Mouse (Mus musculus) intestine, embryonic 16.5 days (tissue): ENCODE measurements around the gene Specc1. TPM values are rescaled to one million over a fixed set of nuclear protein-coding genes. Genes with fewer than 3 reads are reported as not detected.
A peak's percentile ranks its signal among the peaks of the same experiment; 100 is the strongest.

Experiments
- ATAC-seq: fragments of 200-750 bp; cut with Nextera tagmentation; 2 replicates; pipeline ENCODE4 v1.8.0; 2017; ENCODE audit warnings: moderate TSS enrichment, moderate library complexity
- H3K27ac ChIP-seq: fragments of 300-500 bp; sonication (generic); 2 replicates; pipeline ENCODE4 v1.5.1; 2014; ENCODE audit warnings: mild to moderate bottlenecking, low read length
- H3K27me3 ChIP-seq: fragments of 300-500 bp; sonication (generic); replicated peaks from 2 replicates; pipeline ENCODE4 v1.6.1; 2014; ENCODE audit warnings: low read length, control low read depth, mixed read lengths; ENCODE audit not compliant: control insufficient read depth, insufficient read depth
- H3K36me3 ChIP-seq: fragments of 300-500 bp; sonication (generic); 2 replicates; pipeline ENCODE4 v1.6.1; 2014; ENCODE audit warnings: low read length, control low read depth; ENCODE audit not compliant: control insufficient read depth, insufficient read depth
- H3K4me1 ChIP-seq: fragments of 300-500 bp; sonication (generic); 2 replicates; pipeline ENCODE4 v1.6.1; 2014; ENCODE audit warnings: low read length, control low read depth, mixed read lengths; ENCODE audit not compliant: control insufficient read depth, insufficient read depth
- H3K4me2 ChIP-seq: fragments of 300-500 bp; sonication (generic); 2 replicates; pipeline ENCODE4 v1.6.1; 2014; ENCODE audit warnings: low read depth, low read length, control low read depth
- H3K4me3 ChIP-seq: fragments of 300-500 bp; sonication (generic); 2 replicates; pipeline ENCODE4 v1.5.1; 2014; ENCODE audit warnings: mild to moderate bottlenecking, low read length
- H3K9ac ChIP-seq: fragments of 300-500 bp; sonication (generic); 2 replicates; pipeline ENCODE4 v1.6.1; 2014; ENCODE audit warnings: low read depth, low read length
- H3K9me3 ChIP-seq: fragments of 300-500 bp; sonication (generic); 2 replicates; pipeline ENCODE4 v1.6.1; 2016; ENCODE audit warnings: low read length, control low read depth; ENCODE audit not compliant: control insufficient read depth
- WGBS: fragments of 180-500 bp; shearing (Covaris S2); extraction: QIAGEN DNeasy Blood & Tissue Kit; methylation state at CpG from one replicate; pipeline ENCODE4 v1.1.7; 2014; 5-methylcytosine and 5-hydroxymethylcytosine counted together
- polyA plus RNA-seq: library from polyadenylated mRNA; unstranded; fragments of >200 nt; fragmentation: Nextera tagmentation; extraction: Ambion mirVana; gene quantifications from 2 replicates; pipeline ENCODE4 v1.2.1, GENCODE M21; 2015

Specc1 gene
- polyA plus RNA-seq, 1 experiment from 2014 or later, result 8.3 TPM

DNA sequence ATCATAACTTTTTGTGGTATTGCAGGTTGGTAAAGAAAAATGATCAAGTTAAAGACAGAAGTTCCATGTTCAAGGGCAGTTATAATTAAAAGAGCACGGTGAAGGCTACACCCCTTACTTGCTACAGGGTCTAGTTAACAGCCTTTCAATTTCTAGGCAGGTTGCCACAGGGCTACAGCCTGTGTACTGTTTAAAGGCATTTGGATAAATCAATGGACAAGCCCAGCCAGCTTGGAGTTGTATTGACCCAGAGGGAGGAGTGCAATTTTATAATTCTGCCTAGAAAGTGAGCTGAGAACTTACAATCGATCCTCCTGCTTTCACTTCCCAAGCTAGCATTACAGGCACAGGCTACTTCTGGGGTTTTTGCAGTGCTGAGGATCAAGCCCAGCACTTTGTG lies 123.9 kb downstream of the Specc1 start:
- Histone ChIP-seq H3K27me3 (no peaks in the 10 kb centered on the region), H3K27ac (no peak overlapping the region), H3K36me3 (no peaks in the 10 kb centered on the region), H3K4me1 (peaks cover 3% of the 10 kb centered on the region), H3K4me2 (no peak overlapping the region), H3K4me3 (no peak overlapping the region), H3K9me3 (no peaks in the 10 kb centered on the region), H3K9ac (no peak overlapping the region)
- 65% methylated on average over 2 of the region's 2 CpGs for WGBS
- no peak for ATAC-seq

DNA sequence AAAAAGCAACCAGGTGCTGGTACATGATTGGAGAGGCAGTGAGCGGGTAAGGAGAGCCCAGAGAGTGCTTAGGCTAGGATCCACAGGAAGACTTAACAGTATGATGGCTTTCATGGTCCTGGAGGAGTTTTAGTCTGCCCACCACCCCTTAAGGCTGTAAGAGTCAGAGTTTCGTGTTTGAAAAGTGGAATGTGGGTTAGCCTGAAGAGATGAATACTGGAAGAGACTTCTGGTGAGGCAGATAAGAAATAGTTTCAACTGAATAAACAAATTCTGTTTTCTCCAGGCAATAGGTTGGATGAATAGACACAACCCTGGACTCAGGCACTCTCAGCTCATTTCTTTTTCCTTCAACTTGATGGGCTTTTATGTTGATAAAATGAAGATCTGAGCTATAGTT lies 130.1 kb downstream of the Specc1 start:
- no peaks in the 10 kb centered on the region for H3K27me3 ChIP-seq
- 71% methylated on average over 2 of the region's 2 CpGs for WGBS

DNA sequence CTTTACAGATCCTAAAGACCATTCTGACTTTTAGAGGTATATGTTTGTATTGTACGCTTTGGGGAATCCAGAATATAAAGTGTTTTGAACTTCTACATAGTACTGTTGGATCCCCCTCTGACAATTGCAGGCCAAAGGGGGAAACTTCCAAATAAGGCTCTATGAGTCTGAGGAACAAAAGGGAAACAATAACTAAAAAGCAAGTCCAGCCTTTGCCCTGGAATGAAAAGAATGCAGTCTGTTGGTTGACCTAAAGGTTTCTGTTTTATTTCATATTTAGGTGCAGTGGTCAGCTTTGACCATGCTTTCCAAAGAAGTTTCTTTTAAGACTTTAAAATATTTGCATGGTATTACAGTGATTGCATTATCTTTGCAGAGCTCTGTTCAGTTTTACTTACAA lies 130.5 kb downstream of the Specc1 start:
- H3K4me1 ChIP-seq, result peaks cover 5% of the 10 kb centered on the region; the same call in 1 of the 2 replicates
- no peak for ATAC-seq
- H3K36me3 ChIP-seq, result no peaks in the 10 kb centered on the region
- WGBS, result 63% methylated on average over 1 of the region's 1 CpGs
- H3K9me3 ChIP-seq, result no peaks in the 10 kb centered on the region
- H3K27me3 ChIP-seq, result no peaks in the 10 kb centered on the region
- H3K4me3 ChIP-seq, result no peak overlapping the region
- no peak overlapping the region for H3K27ac ChIP-seq
- no peak overlapping the region for H3K4me2 ChIP-seq
- no peak overlapping the region for H3K9ac ChIP-seq

More for the DNA sequence above, 130.1 kb downstream of the Specc1 start:
- Histone ChIP-seq H3K9me3 (no peaks in the 10 kb centered on the region), H3K4me2 (no peak overlapping the region), H3K4me3 (no peak overlapping the region), H3K4me1 (peaks cover 5% of the 10 kb centered on the region; the same call in 1 of the 2 replicates), H3K9ac (no peak overlapping the region), H3K36me3 (no peaks in the 10 kb centered on the region), H3K27ac (no peak overlapping the region)
- no peak for ATAC-seq

DNA sequence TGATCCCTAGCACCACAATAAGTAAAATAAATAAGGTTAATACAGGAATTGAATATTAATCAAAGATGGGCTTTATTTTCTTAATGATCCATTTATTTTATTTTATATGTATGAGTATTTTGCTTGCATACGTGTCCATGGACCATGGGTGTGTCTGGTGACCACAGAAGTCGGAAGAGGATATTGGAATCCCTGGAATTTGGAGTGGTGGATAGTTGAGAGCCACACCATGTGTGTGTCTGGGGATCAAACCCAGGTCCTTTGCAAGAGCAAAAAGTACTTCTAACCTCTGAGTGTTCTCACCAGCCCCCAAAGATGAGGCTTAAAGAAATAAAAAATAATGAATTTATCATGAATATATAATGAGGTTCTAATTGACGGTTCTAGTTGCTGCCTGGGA lies 132.1 kb downstream of the Specc1 start:
- Histone ChIP-seq H3K27me3 (no peaks in the 10 kb centered on the region), H3K9ac (no peak overlapping the region), H3K27ac (no peak overlapping the region), H3K9me3 (no peaks in the 10 kb centered on the region), H3K4me3 (no peak overlapping the region), H3K36me3 (no peaks in the 10 kb centered on the region), H3K4me2 (no peak overlapping the region), H3K4me1 (peaks cover 5% of the 10 kb centered on the region; the same call in 1 of the 2 replicates)
- 89% methylated on average over 3 of the region's 3 CpGs for WGBS
- no peak for ATAC-seq

DNA sequence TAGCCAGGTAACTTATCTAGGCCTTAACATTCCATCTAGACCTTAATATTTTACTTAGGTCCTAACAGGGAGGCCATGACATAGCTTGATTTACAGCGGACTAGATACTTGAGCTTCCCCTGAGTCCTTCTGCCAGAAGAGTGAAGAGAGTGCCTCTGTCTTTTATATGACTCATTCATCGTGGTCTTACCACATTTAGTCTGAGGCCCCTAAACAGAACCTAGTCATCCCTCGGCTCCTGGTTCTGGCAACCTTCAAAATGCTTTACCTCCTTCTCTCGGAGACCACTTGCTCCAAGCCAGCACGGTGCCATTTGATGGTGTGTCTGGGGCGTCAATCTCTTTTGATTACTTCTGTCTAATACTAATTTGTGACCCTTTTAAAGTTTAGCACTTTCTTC lies 133.8 kb downstream of the Specc1 start:
- Histone ChIP-seq H3K9me3 (no peaks in the 10 kb centered on the region), H3K27ac (no peak overlapping the region), H3K9ac (no peak overlapping the region), H3K27me3 (no peaks in the 10 kb centered on the region), H3K4me1 (peaks cover 8% of the 10 kb centered on the region; the same call in 1 of the 2 replicates), H3K4me3 (no peak overlapping the region), H3K36me3 (no peaks in the 10 kb centered on the region), H3K4me2 (no peak overlapping the region)
- WGBS, result 73% methylated on average over 6 of the region's 6 CpGs
- ATAC-seq, result no peak

DNA sequence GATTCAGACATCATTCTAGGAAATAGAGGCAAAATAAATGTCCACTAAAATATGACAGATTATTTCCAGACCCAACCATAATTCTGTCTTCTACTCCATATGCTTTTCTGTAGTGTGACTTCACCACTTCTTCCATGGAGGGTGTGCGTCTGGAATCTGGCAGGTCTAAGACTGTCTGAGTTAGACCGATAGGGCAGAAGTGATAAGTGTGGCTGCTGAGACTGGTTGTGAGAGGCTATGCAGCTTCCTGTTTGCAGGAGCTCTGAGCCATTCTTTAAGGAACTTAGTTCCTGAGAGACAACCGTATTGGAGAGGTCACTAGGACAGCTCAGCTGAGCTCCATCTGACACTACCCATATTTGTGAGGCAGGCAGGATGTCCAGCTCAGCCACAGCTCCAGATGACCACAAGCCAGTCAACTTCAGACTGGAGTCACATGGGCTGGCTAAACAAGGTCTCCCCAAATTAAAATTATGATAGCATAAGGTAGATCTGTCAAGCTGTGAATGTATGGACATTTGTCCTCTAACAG lies 146.9 kb downstream of the Specc1 start:
- Histone ChIP-seq H3K9ac (no peak overlapping the region), H3K27ac (no peak overlapping the region), H3K36me3 (no peaks in the 10 kb centered on the region)

DNA sequence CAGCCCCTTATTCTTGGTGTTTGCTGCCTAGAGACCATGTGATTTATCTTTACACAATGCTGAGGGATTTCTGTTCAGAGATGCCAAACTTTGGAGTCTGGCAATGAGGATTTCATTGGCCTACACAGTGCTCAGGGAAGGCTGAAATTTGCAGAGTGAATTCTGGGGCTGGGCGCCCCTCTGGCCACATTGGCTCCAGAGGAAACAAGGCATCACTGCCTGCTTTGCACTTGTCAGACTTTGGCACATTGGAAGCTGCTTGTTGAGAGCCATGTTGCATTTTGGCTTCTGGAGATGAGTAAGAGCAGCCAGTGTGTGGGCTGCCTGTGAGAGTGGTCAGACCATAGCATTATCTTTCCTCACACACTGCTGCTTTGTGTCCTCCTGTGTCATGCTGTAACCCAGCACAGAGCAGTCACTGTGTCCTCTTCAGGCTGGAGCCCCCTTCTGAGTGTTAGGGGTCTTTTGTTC lies 149.9 kb downstream of the Specc1 start:
- Histone ChIP-seq H3K9ac (no peak overlapping the region), H3K27ac (no peak overlapping the region), H3K9me3 (no peaks in the 10 kb centered on the region), H3K4me2 (no peak overlapping the region), H3K4me3 (no peak overlapping the region), H3K27me3 (no peaks in the 10 kb centered on the region), H3K36me3 (no peaks in the 10 kb centered on the region), H3K4me1 (peaks cover 12% of the 10 kb centered on the region)
- ATAC-seq, result no peak
- WGBS, result 74% methylated on average over 1 of the region's 1 CpGs

More for the DNA sequence above, 146.9 kb downstream of the Specc1 start:
- peaks cover 10% of the 10 kb centered on the region for H3K4me1 ChIP-seq
- H3K27me3 ChIP-seq, result no peaks in the 10 kb centered on the region
- H3K4me2 ChIP-seq, result no peak overlapping the region
- ATAC-seq, result peak; percentile 28; the same call in 1 of the 2 replicates
- no peak overlapping the region for H3K4me3 ChIP-seq
- no peaks in the 10 kb centered on the region for H3K9me3 ChIP-seq
- WGBS, result 31% methylated on average over 3 of the region's 3 CpGs

DNA sequence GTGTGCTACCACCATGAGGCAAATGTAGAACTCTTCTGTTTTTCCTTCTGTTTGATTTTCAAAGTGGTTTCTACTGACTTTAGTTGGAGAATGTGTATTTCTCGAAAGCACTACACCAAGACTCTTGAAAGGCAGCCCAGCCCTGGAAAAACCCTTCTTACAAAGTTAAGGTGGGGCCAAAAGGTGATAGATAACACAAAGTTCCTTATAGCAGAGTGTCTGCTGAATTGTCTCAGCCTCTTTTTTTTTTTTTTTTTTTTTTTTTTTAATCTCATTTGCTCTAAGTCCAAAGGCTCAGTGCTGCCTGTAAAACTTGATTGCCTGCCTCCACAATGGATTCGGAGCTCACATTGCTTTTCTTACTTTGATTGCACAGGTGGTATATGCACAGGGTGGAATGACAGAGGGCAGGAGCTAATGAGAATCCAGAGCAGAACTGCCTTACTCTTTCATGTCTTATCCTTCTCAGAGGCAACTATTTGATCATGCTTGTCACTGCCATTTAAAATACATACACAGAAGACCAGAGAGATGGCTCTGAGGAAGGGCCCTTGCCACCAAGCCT lies 150.8 kb downstream of the Specc1 start:
- Histone ChIP-seq H3K4me3 (no peak overlapping the region), H3K9me3 (no peaks in the 10 kb centered on the region), H3K27me3 (no peaks in the 10 kb centered on the region), H3K9ac (no peak overlapping the region), H3K27ac (peak overlapping the region; percentile 81), H3K36me3 (no peaks in the 10 kb centered on the region), H3K4me1 (peaks cover 12% of the 10 kb centered on the region), H3K4me2 (no peak overlapping the region)
- 60% methylated on average over 2 of the region's 2 CpGs for WGBS
- peak; percentile 89 for ATAC-seq

DNA sequence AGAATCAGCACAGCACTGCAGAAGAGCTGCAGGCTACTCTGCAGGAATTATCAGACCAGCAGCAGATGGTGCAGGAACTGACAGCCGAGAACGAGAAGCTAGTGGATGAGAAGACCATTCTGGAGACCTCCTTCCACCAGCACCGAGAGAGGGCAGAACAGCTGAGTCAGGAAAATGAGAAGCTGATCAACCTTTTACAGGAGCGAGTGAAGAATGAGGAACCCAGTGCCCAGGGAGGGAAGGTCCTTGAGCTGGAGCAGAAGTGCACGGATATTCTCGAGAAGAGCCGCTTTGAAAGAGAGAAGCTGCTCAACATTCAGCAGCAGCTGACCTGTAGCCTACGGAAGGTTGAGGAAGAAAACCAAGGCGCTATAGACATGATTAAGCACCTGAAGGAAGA lies 162.0 kb downstream of the Specc1 start:
- 0 out of 2 replicates have a peak, but pooled peaks cover 2% of the 10 kb centered on the region for H3K36me3 ChIP-seq
- no peaks in the 10 kb centered on the region for H3K27me3 ChIP-seq
- WGBS, result 82% methylated on average over 9 of the region's 9 CpGs

More for the DNA sequence above, 162.0 kb downstream of the Specc1 start:
- H3K4me1 ChIP-seq, result peaks cover 5% of the 10 kb centered on the region; the same call in 1 of the 2 replicates
- H3K27ac ChIP-seq, result no peak overlapping the region
- H3K9me3 ChIP-seq, result no peaks in the 10 kb centered on the region
- no peak for ATAC-seq
- H3K4me3 ChIP-seq, result no peak overlapping the region
- no peak overlapping the region for H3K9ac ChIP-seq
- no peak overlapping the region for H3K4me2 ChIP-seq
